Mouse (Mus musculus) heart, embryonic 15.5 days (tissue): ENCODE data around the gene Jun. TPM values are rescaled to one million over a fixed set of nuclear protein-coding genes. Genes with fewer than 3 reads are reported as not detected.

Experiments used
- ATAC-seq: fragments of 200-750 bp; cut with Nextera tagmentation; replicated peaks from 2 replicates; pipeline ENCODE4 v1.8.0; 2017; ENCODE audit warnings: low read depth, moderate TSS enrichment; ENCODE audit not compliant: insufficient number of reproducible peaks, insufficient read depth, low FRiP score
- H3K27ac ChIP-seq: fragments of 300-500 bp; sonication (generic); 2 replicates; pipeline ENCODE4 v1.5.1; 2015; ENCODE audit warnings: mild to moderate bottlenecking, inconsistent platforms
- H3K27me3 ChIP-seq: fragments of 300-500 bp; sonication (generic); 2 replicates; pipeline ENCODE4 v1.6.1; 2015; ENCODE audit warnings: inconsistent platforms
- H3K36me3 ChIP-seq: fragments of 300-500 bp; sonication (generic); 2 replicates; pipeline ENCODE4 v1.6.1; 2015; ENCODE audit warnings: mild to moderate bottlenecking, inconsistent platforms
- H3K4me1 ChIP-seq: fragments of 300-500 bp; sonication (generic); replicated peaks from 2 replicates; pipeline ENCODE4 v1.6.1; 2015; ENCODE audit warnings: inconsistent platforms
- H3K4me2 ChIP-seq: fragments of 300-500 bp; sonication (generic); 2 replicates; pipeline ENCODE4 v1.6.1; 2015; ENCODE audit warnings: inconsistent platforms, mild to moderate bottlenecking, moderate library complexity
- H3K4me3 ChIP-seq: fragments of 300-500 bp; sonication (generic); 2 replicates; pipeline ENCODE4 v1.5.1; 2015; ENCODE audit warnings: mild to moderate bottlenecking, inconsistent platforms
- H3K9ac ChIP-seq: fragments of 300-500 bp; sonication (generic); 2 replicates; pipeline ENCODE4 v1.6.1; 2015; ENCODE audit warnings: mild to moderate bottlenecking, inconsistent platforms
- H3K9me3 ChIP-seq: fragments of 300-500 bp; sonication (generic); replicated peaks from 2 replicates; pipeline ENCODE4 v1.6.1; 2016; ENCODE audit warnings: inconsistent platforms
- WGBS: fragments of 180-500 bp; shearing (Covaris S2); methylation state at CpG from one replicate; pipeline ENCODE4 v1.1.7; 2015; ENCODE audit warnings: mixed read lengths; 5-methylcytosine and 5-hydroxymethylcytosine counted together
- polyA plus RNA-seq: library from polyadenylated mRNA; unstranded; fragments of >200 nt; fragmentation: Nextera tagmentation; extraction: Ambion mirVana; gene quantifications from 2 replicates; pipeline ENCODE4 v1.2.1, GENCODE M21; 2015

The Jun gene
- polyA plus RNA-seq, 1 experiment from 2014 or later, result 70.7 TPM

- H3K9ac ChIP-seq, result peak overlapping the region; percentile 82
- H3K9me3 ChIP-seq, result no peaks in the 10 kb centered on the region
- H3K36me3 ChIP-seq, result no peaks in the 10 kb centered on the region
- under 1% methylated on average over 69 of the region's 70 CpGs for WGBS
- H3K27me3 ChIP-seq, result no peaks in the 10 kb centered on the region
- H3K27ac ChIP-seq, result peak overlapping the region; percentile 99
- peak overlapping the region; percentile 80 for H3K4me3 ChIP-seq
- H3K4me1 ChIP-seq, result peaks cover 19% of the 10 kb centered on the region
- peak overlapping the region; percentile 79 for H3K4me2 ChIP-seq
- ATAC-seq, result 0 out of 2 replicates have a peak, but pooled peaks have one; percentile 3
Observed at GRCm38 (mm10) chr4:95050518-95051278, 1.3 kb downstream of the Jun start.

- H3K4me1 ChIP-seq, result peaks cover 19% of the 10 kb centered on the region
- peak overlapping the region; percentile 82 for H3K9ac ChIP-seq
- under 1% methylated on average over 34 of the region's 34 CpGs for WGBS
- H3K4me2 ChIP-seq, result peak overlapping the region; percentile 79
- peak overlapping the region; percentile 80 for H3K4me3 ChIP-seq
- H3K9me3 ChIP-seq, result no peaks in the 10 kb centered on the region
- ATAC-seq, result no peak
- no peaks in the 10 kb centered on the region for H3K36me3 ChIP-seq
- H3K27me3 ChIP-seq, result no peaks in the 10 kb centered on the region
- H3K27ac ChIP-seq, result peak overlapping the region; percentile 99
Observed at GRCm38 (mm10) chr4:95049884-95050517, 2.0 kb downstream of the Jun start.

DNA sequence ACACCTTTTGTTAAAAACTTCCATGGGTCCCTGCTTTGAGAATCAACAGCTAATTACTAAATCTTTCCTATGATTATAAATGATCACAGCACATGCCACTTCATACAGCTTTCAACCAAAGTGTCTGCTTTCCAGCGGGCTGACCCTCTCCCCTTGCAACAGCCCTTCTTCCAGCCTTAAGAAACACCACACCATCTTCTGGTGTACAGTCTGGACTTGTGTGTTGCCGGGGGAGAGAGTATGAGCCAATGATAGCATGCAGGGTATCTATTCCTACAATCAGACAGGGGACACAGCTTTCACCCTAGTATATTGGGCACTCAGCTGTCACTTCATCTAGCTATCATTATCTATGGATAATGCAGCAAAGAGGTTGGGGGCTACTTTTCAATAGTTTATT is 2.9 kb downstream of the Jun start:
- peaks cover 16% of the 10 kb centered on the region for H3K4me1 ChIP-seq
- peak overlapping the region; percentile 79 for H3K4me2 ChIP-seq
- H3K36me3 ChIP-seq, result no peaks in the 10 kb centered on the region
- H3K27ac ChIP-seq, result no peak overlapping the region
- peak overlapping the region; percentile 80 for H3K4me3 ChIP-seq
- no peaks in the 10 kb centered on the region for H3K27me3 ChIP-seq
- no peaks in the 10 kb centered on the region for H3K9me3 ChIP-seq
- 18% methylated on average over 2 of the region's 2 CpGs for WGBS
- no peak for ATAC-seq
- peak overlapping the region; percentile 46 for H3K9ac ChIP-seq

GRCm38 (mm10) chr4:95048731-95049100 is 3.3 kb downstream of the Jun start:
- H3K27me3 ChIP-seq, result no peaks in the 10 kb centered on the region
- peak overlapping the region; percentile 80 for H3K4me3 ChIP-seq
- H3K36me3 ChIP-seq, result no peaks in the 10 kb centered on the region
- H3K4me1 ChIP-seq, result peaks cover 12% of the 10 kb centered on the region
- H3K4me2 ChIP-seq, result peak overlapping the region; percentile 79
- WGBS, result 67% methylated on average over 4 of the region's 4 CpGs
- H3K9ac ChIP-seq, result peak overlapping the region; percentile 34; the same call in 1 of the 2 replicates
- H3K27ac ChIP-seq, result no peak overlapping the region
- H3K9me3 ChIP-seq, result no peaks in the 10 kb centered on the region
- no peak for ATAC-seq

DNA sequence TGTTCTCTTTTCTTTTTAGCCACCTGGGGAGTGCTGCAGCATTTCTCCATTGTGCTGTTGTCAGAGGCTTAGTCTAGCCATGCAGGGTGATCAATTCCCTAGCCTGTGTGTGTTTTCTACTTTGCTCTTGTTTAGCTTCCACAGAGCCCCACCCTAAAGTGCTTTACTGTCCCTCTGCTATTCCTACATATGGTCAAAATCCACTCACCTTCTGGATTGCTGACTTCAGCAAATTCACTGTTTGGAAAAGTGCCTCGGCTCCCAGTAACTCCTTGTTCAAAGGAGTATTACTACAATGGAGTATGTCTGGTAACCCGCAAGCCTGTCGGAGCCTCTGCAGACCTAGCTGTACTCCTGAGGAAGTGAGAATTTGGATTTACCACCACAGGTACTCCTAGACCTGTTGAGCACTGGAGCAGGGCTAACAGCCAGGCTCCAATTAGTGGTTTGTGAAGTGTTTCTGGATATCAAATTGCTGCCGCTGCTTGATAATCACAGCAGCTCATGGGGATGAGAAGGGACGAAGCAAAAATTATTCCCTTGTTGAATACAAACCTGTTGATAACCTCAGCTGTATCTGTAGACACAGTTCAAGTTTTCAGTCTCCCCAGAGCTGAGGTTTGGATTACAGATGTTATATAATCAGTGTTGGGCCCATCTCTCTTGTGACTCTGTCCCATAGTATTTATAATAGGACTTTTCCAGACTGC is 3.8 kb downstream of the Jun start:
- Histone ChIP-seq H3K27ac (no peak overlapping the region), H3K4me1 (peaks cover 11% of the 10 kb centered on the region), H3K9me3 (no peaks in the 10 kb centered on the region), H3K27me3 (no peaks in the 10 kb centered on the region), H3K36me3 (no peaks in the 10 kb centered on the region), H3K4me3 (0 out of 2 replicates have a peak overlapping the region, but pooled peaks have one; percentile 80), H3K9ac (peak overlapping the region; percentile 34; the same call in 1 of the 2 replicates), H3K4me2 (peak overlapping the region; percentile 79)
- no peak for ATAC-seq
- 49% methylated on average over 5 of the region's 5 CpGs for WGBS

- Histone ChIP-seq H3K4me1 (peaks cover 11% of the 10 kb centered on the region), H3K4me3 (no peak overlapping the region), H3K27me3 (no peaks in the 10 kb centered on the region), H3K9ac (no peak overlapping the region), H3K9me3 (no peaks in the 10 kb centered on the region), H3K27ac (no peak overlapping the region), H3K4me2 (no peak overlapping the region), H3K36me3 (no peaks in the 10 kb centered on the region)
- WGBS, result 81% methylated on average over 1 of the region's 1 CpGs
- no peak for ATAC-seq
Observed at GRCm38 (mm10) chr4:95045133-95045532, 6.9 kb downstream of the Jun start.

- H3K36me3 ChIP-seq, result no peaks in the 10 kb centered on the region
- WGBS, result 83% methylated on average over 6 of the region's 6 CpGs
- no peak overlapping the region for H3K27ac ChIP-seq
- H3K9me3 ChIP-seq, result no peaks in the 10 kb centered on the region
- peaks cover 11% of the 10 kb centered on the region for H3K4me1 ChIP-seq
- ATAC-seq, result no peak
- no peaks in the 10 kb centered on the region for H3K27me3 ChIP-seq
- no peak overlapping the region for H3K4me2 ChIP-seq
- no peak overlapping the region for H3K4me3 ChIP-seq
- no peak overlapping the region for H3K9ac ChIP-seq
Observed at GRCm38 (mm10) chr4:95044721-95045120, 7.3 kb downstream of the Jun start.

- H3K9me3 ChIP-seq, result no peaks in the 10 kb centered on the region
- 31% methylated on average over 5 of the region's 5 CpGs for WGBS
- peak; percentile 58; the same call in 1 of the 2 replicates for ATAC-seq
- no peaks in the 10 kb centered on the region for H3K36me3 ChIP-seq
- H3K27ac ChIP-seq, result peak overlapping the region; percentile 50; the same call in 1 of the 2 replicates
- no peak overlapping the region for H3K4me2 ChIP-seq
- no peaks in the 10 kb centered on the region for H3K27me3 ChIP-seq
- 0 out of 2 replicates have a peak, but pooled peaks cover 2% of the 10 kb centered on the region for H3K4me1 ChIP-seq
- H3K9ac ChIP-seq, result no peak overlapping the region
- H3K4me3 ChIP-seq, result no peak overlapping the region
Observed at GRCm38 (mm10) chr4:95038024-95038423, 14.0 kb downstream of the Jun start.

DNA sequence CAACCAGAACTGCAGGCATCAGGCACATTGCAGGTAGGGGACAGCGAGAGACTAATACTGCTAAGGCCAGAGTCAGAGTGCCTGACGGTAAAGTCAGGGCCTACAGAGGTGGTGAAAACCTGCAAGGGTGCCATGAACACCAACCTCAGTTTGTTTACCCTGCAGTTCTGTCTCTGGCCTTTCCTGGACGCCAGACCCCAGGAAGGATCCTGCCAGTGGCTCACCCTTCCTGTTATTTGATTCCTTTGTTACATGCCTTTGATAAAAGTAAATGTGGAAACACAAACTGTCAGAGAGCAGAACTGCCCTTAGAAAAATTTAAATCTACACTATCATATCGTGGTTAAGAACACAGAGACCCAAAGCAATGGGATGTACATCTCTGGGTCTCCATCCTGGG is 20.9 kb downstream of the Jun start:
- no peaks in the 10 kb centered on the region for H3K4me1 ChIP-seq
- no peak overlapping the region for H3K9ac ChIP-seq
- no peak overlapping the region for H3K4me2 ChIP-seq
- H3K36me3 ChIP-seq, result no peaks in the 10 kb centered on the region
- no peak overlapping the region for H3K27ac ChIP-seq
- ATAC-seq, result no peak
- 55% methylated on average over 4 of the region's 4 CpGs for WGBS
- H3K27me3 ChIP-seq, result no peaks in the 10 kb centered on the region
- no peaks in the 10 kb centered on the region for H3K9me3 ChIP-seq
- no peak overlapping the region for H3K4me3 ChIP-seq

- Histone ChIP-seq H3K4me3 (no peak overlapping the region), H3K27ac (no peak overlapping the region), H3K9ac (no peak overlapping the region), H3K9me3 (no peaks in the 10 kb centered on the region), H3K4me1 (no peaks in the 10 kb centered on the region), H3K4me2 (no peak overlapping the region), H3K27me3 (no peaks in the 10 kb centered on the region), H3K36me3 (no peaks in the 10 kb centered on the region)
- ATAC-seq, result no peak
- 80% methylated on average over 16 of the region's 16 CpGs for WGBS
Observed at GRCm38 (mm10) chr4:95025847-95026600, 26.0 kb downstream of the Jun start.
